Mouse (Mus musculus): ENCODE data around the gene Nckap5l. TPM values are rescaled to one million over a fixed set of nuclear protein-coding genes. Genes with fewer than 3 reads are reported as not detected.

The Nckap5l gene
- polyA plus RNA-seq, 1 experiment from 2014 or later: 14.4 TPM

DNA sequence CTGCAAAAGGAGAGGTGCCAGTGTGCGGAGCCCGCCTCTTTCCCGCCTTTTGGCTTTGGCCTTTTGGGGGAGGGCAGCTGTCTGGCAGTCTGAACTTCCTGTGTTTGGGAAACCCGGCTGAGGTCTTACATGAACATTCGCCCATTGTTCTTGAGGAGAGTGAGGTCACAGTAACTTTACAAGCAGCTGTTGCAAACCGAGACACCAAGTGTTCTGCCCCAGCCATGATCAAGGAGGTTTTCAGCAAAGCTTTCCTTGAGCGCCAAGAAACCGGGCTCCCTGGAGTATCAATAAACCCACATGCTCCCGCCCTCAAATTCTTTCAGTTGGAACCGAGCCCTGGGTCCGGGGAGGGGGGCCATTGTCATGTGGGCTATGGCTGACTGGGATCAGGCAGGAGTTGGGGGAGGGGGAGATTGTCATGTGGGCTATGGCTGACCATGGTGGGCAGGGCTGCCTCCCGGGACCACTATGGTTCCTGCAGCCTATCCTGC lies 37.0 kb downstream of the Nckap5l start:
- ATAC-seq (ENCODE audit: insufficient read depth): peak; percentile 79
- WGBS: 3% methylated on average over 12 of the region's 12 CpGs

DNA sequence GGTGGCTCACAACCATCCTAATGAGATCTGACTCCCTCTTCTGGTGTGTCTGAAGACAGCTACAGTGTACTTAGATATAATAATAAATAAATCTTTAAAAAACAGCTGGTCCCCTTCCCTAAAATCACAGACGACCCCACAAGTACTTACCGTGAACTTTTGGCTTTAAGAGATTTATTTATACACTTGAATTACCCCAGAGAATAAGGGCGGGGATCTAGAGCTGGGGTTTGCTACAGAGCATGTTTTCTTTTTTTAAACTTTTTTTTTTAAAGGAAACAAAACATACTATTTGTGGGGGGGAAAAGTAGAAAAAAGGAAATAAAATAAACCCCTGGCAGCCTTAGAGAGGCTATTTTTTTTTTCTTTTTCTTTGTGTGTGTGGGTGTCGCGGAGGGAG lies 37.4 kb downstream of the Nckap5l start:
- DNase-seq: peak; percentile 41
- peaks cover 28% of the 10 kb centered on the region for H3K36me3 ChIP-seq (ENCODE audit: insufficient read depth)
- H3K4me1 ChIP-seq (ENCODE audit: insufficient read depth): no peaks in the 10 kb centered on the region; the same call in 1 of the 2 replicates
- no peaks in the 10 kb centered on the region for H3K27me3 ChIP-seq (ENCODE audit: insufficient read depth, low read length)
- peak overlapping the region; percentile 51 for H3K4me2 ChIP-seq
- WGBS: 10% methylated on average over 5 of the region's 5 CpGs
- 0 out of 2 replicates have a peak overlapping the region, but pooled peaks have one; percentile 7 for H3K4me3 ChIP-seq (ENCODE audit: low read depth, low read length)
- H3K9ac ChIP-seq: peak overlapping the region; percentile 39
- no peaks in the 10 kb centered on the region for H3K9me3 ChIP-seq (ENCODE audit: low read depth, low read length)
- no peak for ATAC-seq (ENCODE audit: insufficient read depth)
- peak overlapping the region; percentile 97 for H3K27ac ChIP-seq (ENCODE audit: low read depth)
- TF ChIP-seq CTCF (IDR thresholded peaks at IDR 0.05; ENCODE audit: low read depth): no peak

More for the DNA sequence above, 37.0 kb downstream of the Nckap5l start:
- Histone ChIP-seq H3K36me3 (ENCODE audit: insufficient read depth) (peaks cover 32% of the 10 kb centered on the region), H3K4me3 (ENCODE audit: low read depth, low read length) (peak overlapping the region; percentile 7; the same call in 1 of the 2 replicates), H3K9ac (peak overlapping the region; percentile 39), H3K9me3 (ENCODE audit: low read depth, low read length) (no peaks in the 10 kb centered on the region), H3K27ac (ENCODE audit: low read depth) (peak overlapping the region; percentile 97), H3K4me2 (peak overlapping the region; percentile 51), H3K4me1 (ENCODE audit: insufficient read depth) (no peaks in the 10 kb centered on the region; the same call in 1 of the 2 replicates), H3K27me3 (ENCODE audit: insufficient read depth, low read length) (no peaks in the 10 kb centered on the region)
- DNase-seq: peak; percentile 91
- TF ChIP-seq CTCF (IDR thresholded peaks at IDR 0.05; ENCODE audit: low read depth): no peak

DNA sequence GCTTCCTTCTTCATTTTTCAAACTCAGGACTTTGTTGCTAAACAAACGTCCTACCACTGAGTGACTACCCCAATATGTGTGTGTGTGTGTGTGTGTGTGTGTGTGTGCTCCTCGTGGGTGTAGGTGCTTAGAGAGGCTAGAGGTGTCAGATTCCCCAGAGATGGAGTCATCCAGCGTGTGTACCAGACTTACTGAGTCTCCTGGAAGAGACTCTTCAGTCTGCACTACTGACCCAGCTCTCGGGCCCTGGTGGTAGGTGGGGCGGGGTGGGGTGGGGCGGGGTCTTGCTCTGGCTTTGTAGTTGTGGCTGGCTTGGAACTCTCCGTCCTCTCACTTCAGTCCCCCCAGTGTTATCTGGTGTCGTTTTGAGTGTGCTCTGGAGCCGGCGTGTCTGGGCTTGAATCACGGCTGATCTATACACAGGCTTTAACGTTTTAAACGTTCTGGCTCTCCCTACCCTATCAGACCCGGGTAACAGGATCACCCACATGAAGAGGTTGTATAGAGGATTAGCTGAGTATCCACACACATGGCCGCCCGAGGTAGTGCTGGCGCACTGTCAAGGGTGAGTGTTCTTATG lies 39.8 kb downstream of the Nckap5l start:
- no peaks in the 10 kb centered on the region; the same call in 1 of the 2 replicates for H3K4me1 ChIP-seq (ENCODE audit: insufficient read depth)
- TF ChIP-seq CTCF (IDR thresholded peaks at IDR 0.05; ENCODE audit: low read depth): no peak
- WGBS: 15% methylated on average over 17 of the region's 17 CpGs
- peaks cover 11% of the 10 kb centered on the region; the same call in 1 of the 2 replicates for H3K36me3 ChIP-seq (ENCODE audit: insufficient read depth)
- H3K27ac ChIP-seq (ENCODE audit: low read depth): peak overlapping the region; percentile 50; the same call in 1 of the 2 replicates
- no peaks in the 10 kb centered on the region for H3K27me3 ChIP-seq (ENCODE audit: insufficient read depth, low read length)
- no peaks in the 10 kb centered on the region for H3K9me3 ChIP-seq (ENCODE audit: low read depth, low read length)
- no peak overlapping the region for H3K4me3 ChIP-seq (ENCODE audit: low read depth, low read length)
- ATAC-seq (ENCODE audit: insufficient read depth) (no peak), DNase-seq (no peak)
- H3K4me2 ChIP-seq: no peak overlapping the region
- H3K9ac ChIP-seq: peak overlapping the region; percentile 15; the same call in 1 of the 2 replicates

DNA sequence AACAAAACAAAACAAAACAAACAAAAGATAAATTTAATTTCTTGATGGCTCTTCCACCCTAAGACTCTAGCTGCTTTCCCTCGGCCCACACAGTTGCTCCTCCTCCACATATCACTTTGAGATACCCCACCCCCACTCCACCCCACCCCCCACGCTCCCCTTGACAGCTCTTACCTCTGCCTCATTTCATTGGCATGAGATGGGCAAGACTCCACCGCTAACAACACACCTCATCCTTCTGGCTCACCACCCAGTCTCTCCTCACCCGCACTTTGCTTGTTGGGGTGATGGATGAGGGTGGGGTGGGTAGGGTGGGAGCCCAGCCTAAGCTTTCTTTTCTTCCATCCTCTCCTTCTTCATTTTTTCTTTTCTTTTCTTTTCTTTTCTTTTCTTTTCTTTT lies 40.6 kb downstream of the Nckap5l start:
- Histone ChIP-seq H3K27me3 (ENCODE audit: insufficient read depth, low read length) (no peaks in the 10 kb centered on the region), H3K4me3 (ENCODE audit: low read depth, low read length) (no peak overlapping the region), H3K4me2 (peak overlapping the region; percentile 36), H3K4me1 (ENCODE audit: insufficient read depth) (no peaks in the 10 kb centered on the region; the same call in 1 of the 2 replicates), H3K9me3 (ENCODE audit: low read depth, low read length) (no peaks in the 10 kb centered on the region), H3K9ac (no peak overlapping the region), H3K27ac (ENCODE audit: low read depth) (no peak overlapping the region), H3K36me3 (ENCODE audit: insufficient read depth) (peaks cover 3% of the 10 kb centered on the region; the same call in 1 of the 2 replicates)
- 33% methylated on average over 4 of the region's 4 CpGs for WGBS
- no peak for TF ChIP-seq CTCF (IDR thresholded peaks at IDR 0.05; ENCODE audit: low read depth)
- no peak for DNase-seq
- ATAC-seq (ENCODE audit: insufficient read depth): no peak

DNA sequence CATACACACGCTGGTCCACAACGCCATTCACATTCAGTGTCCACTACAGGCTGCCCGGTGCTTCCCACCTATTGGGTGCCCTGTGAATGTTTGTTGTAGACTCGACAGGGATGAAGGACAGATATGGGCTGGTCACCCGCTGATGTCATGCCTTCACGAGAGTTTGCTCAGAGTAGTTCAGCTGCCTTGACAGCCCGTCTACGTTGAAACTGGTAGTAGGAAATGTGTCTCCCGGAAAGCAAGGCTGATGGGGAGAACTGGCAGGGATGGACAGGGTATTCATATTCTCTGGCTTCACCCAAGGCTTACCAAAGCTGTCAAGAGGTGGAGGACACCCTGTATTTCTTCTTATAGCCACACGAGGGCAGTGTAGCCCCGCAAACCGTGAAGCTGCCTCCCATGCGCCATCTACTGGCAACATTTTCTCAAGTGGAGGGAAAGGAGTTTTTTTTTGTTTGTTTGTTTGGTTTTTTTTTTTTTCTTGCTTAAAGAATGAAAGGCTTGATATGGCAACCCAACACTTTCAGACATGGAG lies 41.1 kb downstream of the Nckap5l start:
- Histone ChIP-seq H3K4me2 (peak overlapping the region; percentile 36), H3K36me3 (ENCODE audit: insufficient read depth) (no peaks in the 10 kb centered on the region), H3K9me3 (ENCODE audit: low read depth, low read length) (no peaks in the 10 kb centered on the region), H3K4me3 (ENCODE audit: low read depth, low read length) (no peak overlapping the region), H3K27ac (ENCODE audit: low read depth) (no peak overlapping the region), H3K4me1 (ENCODE audit: insufficient read depth) (no peaks in the 10 kb centered on the region; the same call in 1 of the 2 replicates), H3K9ac (no peak overlapping the region), H3K27me3 (ENCODE audit: insufficient read depth, low read length) (no peaks in the 10 kb centered on the region)
- peak; percentile 100 for TF ChIP-seq CTCF (IDR thresholded peaks at IDR 0.05; ENCODE audit: low read depth)
- ATAC-seq (ENCODE audit: insufficient read depth) (no peak), DNase-seq (peak; percentile 95)
- 13% methylated on average over 13 of the region's 13 CpGs for WGBS

DNA sequence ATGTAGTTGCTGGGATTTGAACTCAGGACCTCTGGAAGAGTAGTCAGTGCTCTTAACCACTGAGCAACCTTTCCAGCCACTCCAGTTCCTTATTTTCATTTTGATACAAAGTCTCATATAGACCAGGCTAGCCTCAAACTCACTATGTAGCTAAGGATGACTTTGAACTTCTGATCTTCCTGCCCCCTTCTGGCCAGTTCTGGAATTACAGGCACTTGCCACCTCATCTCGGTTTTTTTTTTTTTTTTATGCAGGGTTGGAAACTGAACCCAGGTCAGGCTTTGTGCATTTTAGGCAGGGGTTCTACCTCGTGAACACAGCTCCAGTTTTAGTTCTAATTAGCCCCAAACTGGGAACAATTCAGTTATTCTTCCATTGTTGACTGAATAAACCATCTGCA lies 41.8 kb downstream of the Nckap5l start:
- Histone ChIP-seq H3K4me2 (no peak overlapping the region), H3K9ac (no peak overlapping the region), H3K27ac (ENCODE audit: low read depth) (no peak overlapping the region), H3K27me3 (ENCODE audit: insufficient read depth, low read length) (no peaks in the 10 kb centered on the region), H3K4me3 (ENCODE audit: low read depth, low read length) (no peak overlapping the region), H3K36me3 (ENCODE audit: insufficient read depth) (peaks cover 3% of the 10 kb centered on the region; the same call in 1 of the 2 replicates), H3K9me3 (ENCODE audit: low read depth, low read length) (no peaks in the 10 kb centered on the region), H3K4me1 (ENCODE audit: insufficient read depth) (no peaks in the 10 kb centered on the region; the same call in 1 of the 2 replicates)
- ATAC-seq (ENCODE audit: insufficient read depth) (no peak), DNase-seq (peak; percentile 71)
- peak; percentile 73 for TF ChIP-seq CTCF (IDR thresholded peaks at IDR 0.05; ENCODE audit: low read depth)
- WGBS: 22% methylated on average over 2 of the region's 2 CpGs

DNA sequence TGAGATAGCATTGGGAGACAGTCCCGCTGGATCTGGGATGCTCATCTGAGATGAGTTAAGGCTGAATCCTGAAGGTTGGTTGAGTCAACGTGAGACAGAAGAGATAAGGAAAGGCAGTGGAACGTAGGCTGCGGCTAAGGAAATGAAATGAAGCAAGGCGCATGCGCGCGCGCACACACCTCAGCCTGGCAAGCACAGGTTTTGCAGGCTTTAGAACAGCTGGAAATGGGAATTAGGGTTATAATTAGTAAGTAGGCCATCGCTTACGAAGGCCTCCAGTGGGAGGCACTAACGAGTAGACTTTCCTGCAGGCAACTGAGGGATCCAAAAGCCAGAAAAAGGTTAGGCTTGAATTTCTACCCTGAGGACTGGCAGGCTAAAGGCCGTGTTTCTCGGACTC lies 45.8 kb downstream of the Nckap5l start:
- Histone ChIP-seq H3K36me3 (ENCODE audit: insufficient read depth) (peaks cover 39% of the 10 kb centered on the region), H3K27me3 (ENCODE audit: insufficient read depth, low read length) (no peaks in the 10 kb centered on the region), H3K9ac (no peak overlapping the region), H3K4me3 (ENCODE audit: low read depth, low read length) (no peak overlapping the region), H3K4me2 (no peak overlapping the region), H3K27ac (ENCODE audit: low read depth) (no peak overlapping the region), H3K9me3 (ENCODE audit: low read depth, low read length) (no peaks in the 10 kb centered on the region), H3K4me1 (ENCODE audit: insufficient read depth) (no peaks in the 10 kb centered on the region)
- 0 out of 2 replicates have a peak, but pooled peaks have one; percentile 14 for TF ChIP-seq CTCF (IDR thresholded peaks at IDR 0.05; ENCODE audit: low read depth)
- no peak for DNase-seq
- no peak for ATAC-seq (ENCODE audit: insufficient read depth)
- 50% methylated on average over 14 of the region's 14 CpGs for WGBS
